Mouse (Mus musculus) bone marrow, adult 2 months (tissue): ENCODE data around the gene Invs. TPM values are rescaled to one million over a fixed set of nuclear protein-coding genes. Genes with fewer than 3 reads are reported as not detected.

Experiments used
- H3K27ac ChIP-seq: fragments of 200-500 bp; 2 replicates; pipeline ENCODE4 v1.5.1; 2012; ENCODE audit warnings: low read depth, mild to moderate bottlenecking, control low read depth, inconsistent platforms, low read length; ENCODE audit not compliant: control insufficient read depth, poor library complexity, insufficient read depth
- H3K4me1 ChIP-seq: fragments of 200-500 bp; 2 replicates; pipeline ENCODE4 v1.6.1; 2011; ENCODE audit warnings: low read length; ENCODE audit not compliant: control insufficient read depth, insufficient read depth
- H3K4me3 ChIP-seq: fragments of 200-500 bp; replicated peaks from 2 replicates; pipeline ENCODE3; 2011; ENCODE audit warnings: mild to moderate bottlenecking, low read depth, low read length, control low read depth; ENCODE audit not compliant: control insufficient read depth
- CTCF ChIP-seq: fragments of 200-500 bp; IDR thresholded peaks from 2 replicates; pipeline ENCODE4 v1.5.1; 2011; ENCODE audit warnings: low read length, control low read depth; ENCODE audit not compliant: control insufficient read depth, insufficient read depth
- POLR2A ChIP-seq: fragments of 200-500 bp; IDR thresholded peaks from 2 replicates; pipeline ENCODE4 v1.6.1; 2011; ENCODE audit warnings: low read depth, mild to moderate bottlenecking, control low read depth, low read length, borderline replicate concordance; ENCODE audit not compliant: control insufficient read depth
- WGBS: fragments of 180-500 bp; shearing (Covaris S2); methylation state at CpG from one replicate; pipeline ENCODE4 v1.1.7; 2018; 5-methylcytosine and 5-hydroxymethylcytosine counted together
- polyA plus RNA-seq: library from polyadenylated mRNA; stranded (reverse); fragments of >200 nt; gene quantifications from 2 replicates; pipeline ENCODE4 v1.2.4, GENCODE M21; 2011; ENCODE audit warnings: low replicate concordance; ENCODE audit not compliant: missing spikeins, insufficient read depth, insufficient read length

Gene Invs
- polyA plus RNA-seq: 1.1 and 2.7 TPM in 2 replicates

GRCm38 (mm10) chr4:48279498-48280134 is at the start of gene Invs, which contains the start of gene Erp44:
Gene Invs, plus strand, starts transcription at chr4:48279760.
Gene Erp44, minus strand, starts transcription at chr4:48279558.
- H3K4me1 ChIP-seq: no peaks in the 10 kb centered on the region
- TF ChIP-seq CTCF (no peak), POLR2A (peak; percentile 58; the same call in 1 of the 2 replicates)
- WGBS: 0% methylated on average over 41 of the region's 41 CpGs
- H3K4me3 ChIP-seq: peak within 1 kb of the TSS; percentile 96
- H3K27ac ChIP-seq: peak within 1 kb of the TSS; percentile 52; the same call in 1 of the 2 replicates

DNA sequence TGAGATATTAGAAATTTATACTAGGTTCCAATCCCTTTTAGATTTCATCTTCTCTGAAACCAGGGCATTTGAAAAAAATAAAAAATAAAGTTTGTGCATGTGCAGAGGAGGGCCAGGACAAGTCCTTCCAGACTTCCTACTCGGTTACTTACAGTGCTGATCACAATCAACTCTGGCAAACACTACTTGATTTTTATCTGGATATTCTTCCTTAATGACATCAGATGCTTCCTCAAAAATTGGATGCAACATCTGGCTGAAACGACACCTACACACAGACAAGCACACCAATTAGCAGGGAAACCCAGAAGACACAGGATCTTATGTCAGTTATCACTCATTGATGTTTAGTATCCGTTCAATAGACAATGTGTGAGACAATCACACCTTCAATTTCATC is 42.8 kb upstream of the Invs start:
- Histone ChIP-seq H3K27ac (no peak overlapping the region), H3K4me1 (no peaks in the 10 kb centered on the region), H3K4me3 (no peak overlapping the region)
- no peak for TF ChIP-seq CTCF
- no peak for TF ChIP-seq POLR2A
- 73% methylated on average over 3 of the region's 3 CpGs for WGBS

GRCm38 (mm10) chr4:48239046-48239445 is 40.5 kb upstream of the Invs start:
- WGBS: 80% methylated on average over 4 of the region's 4 CpGs
- H3K4me1 ChIP-seq: no peaks in the 10 kb centered on the region
- TF ChIP-seq CTCF (no peak), POLR2A (no peak)
- H3K4me3 ChIP-seq: no peak overlapping the region
- no peak overlapping the region for H3K27ac ChIP-seq

DNA sequence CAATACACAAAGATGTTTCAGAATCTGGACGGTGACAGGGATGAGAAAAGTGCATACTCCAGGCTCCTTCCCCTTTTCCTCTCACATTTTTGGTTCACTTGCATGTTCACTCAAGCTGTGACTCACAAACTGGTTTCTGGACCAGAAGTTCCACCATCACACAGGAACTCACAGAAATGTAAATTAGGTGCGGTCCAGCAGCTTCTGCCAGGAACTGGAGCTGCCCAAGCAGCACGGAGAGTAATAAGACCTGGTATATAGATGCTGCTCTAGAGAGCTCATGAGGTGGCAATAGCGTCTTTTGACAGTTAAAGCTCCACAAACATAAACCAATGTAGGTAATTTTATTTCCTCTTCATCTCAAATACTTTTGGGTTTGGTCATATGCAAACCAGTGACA is 37.1 kb upstream of the Invs start:
- H3K4me3 ChIP-seq: no peak overlapping the region
- H3K4me1 ChIP-seq: no peaks in the 10 kb centered on the region
- no peak overlapping the region for H3K27ac ChIP-seq
- 80% methylated on average over 4 of the region's 4 CpGs for WGBS
- no peak for TF ChIP-seq POLR2A
- TF ChIP-seq CTCF: no peak

- Histone ChIP-seq H3K4me3 (no peak overlapping the region), H3K4me1 (no peaks in the 10 kb centered on the region), H3K27ac (no peak overlapping the region)
- WGBS: 72% methylated on average over 1 of the region's 1 CpGs
- no peak for TF ChIP-seq POLR2A
- no peak for TF ChIP-seq CTCF
Measured at GRCm38 (mm10) chr4:48243737-48244136, 35.8 kb upstream of the Invs start.

DNA sequence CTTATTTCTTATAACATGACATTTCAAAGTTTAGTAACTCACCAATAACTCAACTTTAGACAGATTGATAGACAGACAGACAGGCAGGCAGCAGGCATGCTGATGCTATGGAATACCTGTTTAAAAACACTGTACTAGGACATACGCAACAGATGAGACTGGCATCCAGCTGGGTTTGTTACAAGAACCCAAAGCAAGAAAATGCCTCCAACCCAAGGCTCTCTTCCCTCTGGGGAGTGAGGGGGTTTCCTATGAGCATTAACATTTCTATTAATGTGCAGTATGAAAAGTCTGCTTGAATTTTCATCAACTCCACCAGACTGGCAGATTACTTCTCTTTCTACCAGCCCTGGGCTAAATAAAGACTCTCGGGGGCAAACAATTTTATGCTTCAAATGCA is 35.3 kb upstream of the Invs start:
- Histone ChIP-seq H3K4me1 (no peaks in the 10 kb centered on the region), H3K27ac (no peak overlapping the region), H3K4me3 (no peak overlapping the region)
- TF ChIP-seq POLR2A: no peak
- no peak for TF ChIP-seq CTCF
- WGBS: 86% methylated on average over 2 of the region's 2 CpGs

DNA sequence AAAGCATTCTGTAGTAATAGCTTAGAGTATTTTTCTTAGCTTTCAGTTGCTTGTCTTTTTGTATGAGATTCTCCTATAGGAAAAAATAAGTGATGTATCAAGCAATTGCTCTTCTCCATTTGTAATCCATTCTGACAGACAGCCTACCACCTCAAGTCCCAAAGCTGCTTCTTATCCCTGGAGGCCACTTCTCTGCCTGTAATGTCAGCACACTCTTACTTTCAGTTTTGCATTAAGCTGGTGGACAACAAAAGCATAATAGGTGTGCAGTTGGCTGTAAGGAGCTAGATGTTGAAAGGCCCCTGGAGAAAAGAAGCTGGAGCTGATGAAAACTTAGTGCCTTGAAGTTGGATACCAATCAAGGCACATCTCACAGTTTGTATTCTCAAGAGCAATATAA is 26.3 kb upstream of the Invs start:
- no peak overlapping the region for H3K4me3 ChIP-seq
- H3K27ac ChIP-seq: no peak overlapping the region
- TF ChIP-seq POLR2A (no peak), CTCF (no peak)
- no peaks in the 10 kb centered on the region; the same call in 1 of the 2 replicates for H3K4me1 ChIP-seq

DNA sequence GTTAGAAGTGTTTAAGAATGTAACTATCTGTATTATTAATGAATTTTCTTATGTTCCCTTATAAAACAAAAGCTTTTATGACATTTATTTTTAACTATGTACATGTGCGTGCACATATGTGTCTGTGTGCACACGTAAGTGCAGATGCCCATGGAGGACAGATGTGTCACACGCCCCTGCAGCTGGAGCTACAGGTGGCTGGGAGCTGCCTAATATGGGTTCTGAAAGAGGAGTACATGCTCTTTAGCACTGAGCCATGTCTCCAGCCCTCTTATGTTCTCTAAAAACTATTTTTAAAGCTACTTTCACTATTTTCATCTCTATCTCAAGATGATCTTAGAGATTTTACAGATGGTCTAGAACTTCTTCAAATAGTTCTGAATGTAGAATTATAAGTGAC is 21.5 kb upstream of the Invs start:
- TF ChIP-seq CTCF (no peak), POLR2A (no peak)
- 85% methylated on average over 3 of the region's 3 CpGs for WGBS
- H3K4me3 ChIP-seq: no peak overlapping the region
- H3K27ac ChIP-seq: no peak overlapping the region
- no peaks in the 10 kb centered on the region; the same call in 1 of the 2 replicates for H3K4me1 ChIP-seq
